Mouse (Mus musculus) olfactory bulb, adult 2 months (tissue): ENCODE measurements around the gene Tnnt3.

Source experiments
- CTCF ChIP-seq: fragments of 200-500 bp; IDR thresholded peaks from 2 replicates; pipeline ENCODE4 v1.5.1; 2012; ENCODE audit warnings: low read depth, mild to moderate bottlenecking, low read length, moderate library complexity; ENCODE audit not compliant: insufficient read depth
- POLR2A ChIP-seq: fragments of 200-500 bp; IDR thresholded peaks from 2 replicates; pipeline ENCODE4 v1.6.1; 2012; ENCODE audit warnings: mild to moderate bottlenecking, low read depth, low read length, moderate library complexity; ENCODE audit not compliant: insufficient read depth

GRCm38 (mm10) chr7:142537181-142537580, 38.5 kb downstream of the Tnnt3 start:
- TF ChIP-seq CTCF (no peak), POLR2A (no peak)
